Mouse (Mus musculus) heart, postnatal 25 days (tissue): ENCODE results near the gene Mtch2. TPM values are rescaled to one million over a fixed set of nuclear protein-coding genes. Genes with fewer than 3 reads are reported as not detected.
A peak's percentile ranks its signal among the peaks of the same experiment; 100 is the strongest.
"Not testable (repeated sequence)": the region's sequence is repeated elsewhere in the genome, so short reads cannot be mapped to it uniquely, and the experiment has no call there.

Experiments used
- DNase-seq: peaks from one replicate; pipeline ENCODE4 v3.0.0; 2022; ENCODE audit warnings: low spot score
- intact Hi-C: fragments of 180-260 bp; cut with DNase I; formaldehyde crosslinking; loops from one replicate; pipeline ENCODE4 v1.15.1; 2025
- total RNA-seq, 2 experiments: library from RNA; stranded (reverse); gene quantifications; 2 replicates each; pipeline ENCODE4 v1.2.3; 2021

The Mtch2 gene
- total RNA-seq, result 100 to 1,000 TPM; 187 to 188 TPM

GRCm38 (mm10) chr2:90846955-90847680, at the start of gene Mtch2:
TSS of gene Mtch2 (plus strand) at chr2:90847155.
- DNase-seq, result peak; percentile 97
- intact Hi-C loops, result no loop called here

- intact Hi-C loops, result no loop called here
- DNase-seq, result no peak
These were observed 38.5 kb upstream of the Mtch2 start for GRCm38 (mm10) chr2:90808241-90809126.

- intact Hi-C loops, result no loop called here
These were observed 36.2 kb upstream of the Mtch2 start for GRCm38 (mm10) chr2:90810751-90811150.

GRCm38 (mm10) chr2:90815266-90815665, 31.7 kb upstream of the Mtch2 start:
- no peak for DNase-seq
- intact Hi-C loops, result no loop called here

More at GRCm38 (mm10) chr2:90810751-90811150, 36.2 kb upstream of the Mtch2 start:
- no peak for DNase-seq

- intact Hi-C loops, result no loop called here
These were observed 30.8 kb upstream of the Mtch2 start for GRCm38 (mm10) chr2:90816144-90816543.

GRCm38 (mm10) chr2:90818710-90819109, 28.2 kb upstream of the Mtch2 start:
- intact Hi-C loops, result no loop called here

More at GRCm38 (mm10) chr2:90816144-90816543, 30.8 kb upstream of the Mtch2 start:
- no peak for DNase-seq

GRCm38 (mm10) chr2:90820894-90821293, 26.1 kb upstream of the Mtch2 start:
- intact Hi-C loops, result no loop called here
- DNase-seq, result no peak

More at GRCm38 (mm10) chr2:90818710-90819109, 28.2 kb upstream of the Mtch2 start:
- no peak for DNase-seq

- intact Hi-C loops, result no loop called here
- no peak for DNase-seq
These were observed 24.0 kb upstream of the Mtch2 start for GRCm38 (mm10) chr2:90822978-90823377.

GRCm38 (mm10) chr2:90823781-90824180, 23.2 kb upstream of the Mtch2 start:
- no peak for DNase-seq
- intact Hi-C loops, result no loop called here

- intact Hi-C loops, DNase-seq: not testable (repeated sequence)
These were observed 22.4 kb upstream of the Mtch2 start for GRCm38 (mm10) chr2:90824528-90824927.

GRCm38 (mm10) chr2:90825515-90826172, 21.3 kb upstream of the Mtch2 start:
- intact Hi-C loops, result no loop called here

GRCm38 (mm10) chr2:90828739-90829138, 18.2 kb upstream of the Mtch2 start:
- intact Hi-C loops, result no loop called here
- DNase-seq, result no peak

More at GRCm38 (mm10) chr2:90825515-90826172, 21.3 kb upstream of the Mtch2 start:
- DNase-seq, result no peak

GRCm38 (mm10) chr2:90833502-90833901, 13.5 kb upstream of the Mtch2 start:
- no peak for DNase-seq
- intact Hi-C loops, result no loop called here

GRCm38 (mm10) chr2:90838621-90839020, 8.3 kb upstream of the Mtch2 start:
- intact Hi-C loops, result no loop called here
- no peak for DNase-seq

- intact Hi-C loops, result no loop called here
- DNase-seq, result no peak
These were observed 3.3 kb upstream of the Mtch2 start for GRCm38 (mm10) chr2:90843666-90844065.

- no peak for DNase-seq
- intact Hi-C loops, result no loop called here
These were observed 2.7 kb upstream of the Mtch2 start for GRCm38 (mm10) chr2:90844262-90844661.

GRCm38 (mm10) chr2:90845234-90845633, 1.7 kb upstream of the Mtch2 start:
- intact Hi-C loops, result no loop called here

GRCm38 (mm10) chr2:90846171-90846570, 784 bp upstream of the Mtch2 start:
- intact Hi-C loops, result no loop called here
- no peak for DNase-seq

More at GRCm38 (mm10) chr2:90845234-90845633, 1.7 kb upstream of the Mtch2 start:
- no peak for DNase-seq

- DNase-seq, result peak; percentile 2
- intact Hi-C loops, result no loop called here
These were observed 379 bp upstream of the Mtch2 start for GRCm38 (mm10) chr2:90846597-90846954.

GRCm38 (mm10) chr2:90847681-90848050, 711 bp downstream of the Mtch2 start:
- intact Hi-C loops, result no loop called here
- no peak for DNase-seq
